Mouse (Mus musculus) C2C12 (cell line): ENCODE measurements around the gene Adamtsl5.

Source experiments
- CTCF ChIP-seq: IDR thresholded peaks from one replicate; pipeline ENCODE4 v1.5.1; 2011; ENCODE audit not compliant: control insufficient read depth, insufficient read depth, insufficient read length
- FOSL1 ChIP-seq: IDR thresholded peaks from one replicate; pipeline ENCODE4 v1.8.0; 2011; ENCODE audit warnings: mild to moderate bottlenecking, low read length; ENCODE audit not compliant: poor library complexity, insufficient read depth, severe bottlenecking
- MYOG ChIP-seq: IDR thresholded peaks from one replicate; pipeline ENCODE4 v1.6.1; 2011; ENCODE audit not compliant: control insufficient read depth, insufficient read length; ENCODE audit errors: extremely low read depth

DNA sequence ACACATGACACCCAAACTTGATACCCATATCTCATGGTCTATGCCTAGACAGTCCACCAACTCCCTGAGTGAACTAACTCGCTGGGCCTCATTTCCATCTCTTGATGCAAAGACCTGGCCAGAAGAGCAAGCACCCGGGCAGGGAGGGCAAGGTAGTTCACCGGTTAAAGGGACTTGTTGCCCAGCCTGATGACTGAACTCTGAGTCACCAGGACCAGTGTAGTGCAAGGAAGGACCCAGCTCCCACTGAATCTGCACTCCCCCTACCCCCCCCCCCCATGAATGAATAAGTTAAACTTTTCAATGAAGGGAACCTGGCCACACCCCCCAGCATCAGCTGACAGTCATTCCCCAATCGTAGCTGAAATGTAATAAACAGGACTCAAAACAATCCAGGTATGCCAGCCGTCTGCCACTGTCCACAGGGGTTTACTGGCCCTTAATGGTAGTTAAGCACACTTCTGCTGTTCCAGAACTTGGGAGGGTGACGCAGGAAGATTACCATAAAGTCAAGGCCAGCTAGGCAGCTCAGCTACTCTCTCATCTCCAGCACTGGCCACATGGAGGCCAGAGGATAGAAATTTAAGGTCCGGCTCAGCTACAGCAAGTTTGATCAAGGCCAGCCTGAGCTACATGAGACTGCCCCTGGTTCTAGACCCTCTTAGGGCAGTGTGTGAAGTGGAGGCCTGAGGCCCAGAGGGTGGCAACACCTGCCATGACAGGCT, 34.6 kb upstream of the Adamtsl5 start:
- TF ChIP-seq CTCF = no peak
- TF ChIP-seq FOSL1 = no peak
- no peak for TF ChIP-seq MYOG
